Mouse (Mus musculus) E14TG2a.4 (cell line): ENCODE measurements around the gene Cacng8.

Experiments used
- H3K27me3 ChIP-seq: 2 replicates; pipeline ENCODE4 v1.6.1; 2014; ENCODE audit warnings: low read length, control low read depth; ENCODE audit not compliant: insufficient read depth
- H3K36me3 ChIP-seq: 2 replicates; pipeline ENCODE4 v1.6.1; 2014; ENCODE audit warnings: low read length, control low read depth; ENCODE audit not compliant: insufficient read depth
- H3K4me1 ChIP-seq: replicated peaks from 2 replicates; pipeline ENCODE4 v1.6.1; 2014; ENCODE audit warnings: low read depth, low read length, control low read depth
- H3K4me3 ChIP-seq: replicated peaks from 2 replicates; pipeline ENCODE4 v1.5.1; 2014; ENCODE audit warnings: mild to moderate bottlenecking, low read length
- H3K9me3 ChIP-seq: 2 replicates; pipeline ENCODE4 v1.6.1; 2014; ENCODE audit warnings: low read length, control low read depth
- CTCF ChIP-seq: conservative IDR thresholded peaks from 2 replicates; pipeline ENCODE4 v1.5.1; 2014; ENCODE audit warnings: low read length
- NANOG ChIP-seq: IDR thresholded peaks from 2 replicates; pipeline ENCODE4 v1.6.1; 2014; ENCODE audit warnings: borderline replicate concordance, low read length, mixed read lengths
- POU5F1 ChIP-seq: IDR thresholded peaks from 2 replicates; pipeline ENCODE4 v1.6.1; 2014; ENCODE audit warnings: low read length, borderline replicate concordance

Cacng8 gene

DNA sequence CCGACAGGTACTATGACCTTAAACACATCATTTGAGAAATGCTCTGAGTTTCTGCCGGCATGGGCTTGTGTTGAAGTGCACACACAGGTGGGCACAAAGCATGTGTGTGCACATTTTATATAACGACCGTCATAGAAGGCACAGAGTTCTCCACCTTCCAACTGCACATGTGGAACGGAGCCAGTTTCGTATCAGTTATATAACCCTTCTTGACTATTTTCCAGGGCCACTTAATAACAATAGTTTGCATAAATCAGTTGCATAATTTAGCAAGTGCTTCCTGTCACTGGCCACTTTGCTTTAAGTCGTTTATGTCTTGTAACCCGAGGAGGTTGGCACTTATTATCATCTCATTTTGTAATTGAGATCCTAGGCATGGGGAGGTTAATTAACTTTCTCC lies 16.7 kb upstream of the Cacng8 start:
- Histone ChIP-seq H3K4me1 (peaks cover 54% of the 10 kb centered on the region), H3K36me3 (no peaks in the 10 kb centered on the region), H3K4me3 (no peak overlapping the region), H3K9me3 (no peaks in the 10 kb centered on the region), H3K27me3 (no peaks in the 10 kb centered on the region)
- TF ChIP-seq CTCF (no peak), POU5F1 (no peak), NANOG (no peak)

- Histone ChIP-seq H3K27me3 (no peaks in the 10 kb centered on the region), H3K36me3 (no peaks in the 10 kb centered on the region), H3K4me3 (no peak overlapping the region), H3K9me3 (no peaks in the 10 kb centered on the region), H3K4me1 (peaks cover 24% of the 10 kb centered on the region)
- peak; percentile 83 for TF ChIP-seq CTCF
- TF ChIP-seq NANOG: no peak
Measured at GRCm38 (mm10) chr7:3376831-3377230, 13.7 kb upstream of the Cacng8 start.

DNA sequence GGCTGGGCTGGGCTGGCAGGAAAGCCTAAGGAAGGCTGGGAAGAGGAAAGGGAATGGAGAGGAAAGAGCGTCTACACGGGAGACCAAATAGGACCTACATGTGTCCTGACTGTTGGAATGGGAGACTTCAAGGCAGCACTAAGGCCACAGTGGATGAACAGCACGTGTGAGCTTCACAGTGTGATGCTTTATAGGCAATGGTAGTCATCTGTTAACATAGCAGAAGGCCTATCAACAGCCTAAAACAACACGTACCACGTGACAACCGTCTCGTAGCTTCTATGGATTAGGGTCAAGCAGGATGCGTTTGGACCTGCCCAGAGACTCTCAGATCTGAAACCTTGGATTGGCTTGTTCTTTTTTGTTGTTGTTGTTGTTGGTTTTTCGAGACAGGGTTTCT lies 8.4 kb upstream of the Cacng8 start:
- no peak overlapping the region for H3K4me3 ChIP-seq
- TF ChIP-seq POU5F1: no peak
- H3K4me1 ChIP-seq: no peaks in the 10 kb centered on the region

DNA sequence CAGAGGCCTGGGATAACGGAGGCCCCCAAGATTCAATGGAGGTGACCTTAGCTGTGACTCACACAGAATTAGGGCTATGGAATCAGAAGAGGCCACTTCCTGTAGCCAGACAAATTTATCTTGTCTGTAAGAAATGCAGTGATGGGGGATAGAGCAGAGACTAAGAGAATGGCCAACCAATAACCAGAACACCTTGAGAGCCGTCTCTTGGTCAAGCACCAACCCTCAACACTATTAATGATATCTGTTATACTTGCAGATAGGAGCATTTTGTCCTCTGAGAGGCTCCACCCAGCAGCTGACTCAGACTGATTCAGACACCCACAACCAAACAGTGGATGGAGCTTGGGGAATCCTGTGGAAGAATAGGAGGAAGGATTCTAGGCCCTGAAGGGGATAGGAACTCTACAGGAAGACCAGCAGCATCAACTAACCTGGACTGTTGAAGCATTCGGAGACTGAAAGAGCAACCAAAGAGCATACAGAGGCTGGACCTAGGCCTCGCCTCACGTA lies 5.6 kb upstream of the Cacng8 start:
- Histone ChIP-seq H3K27me3 (no peaks in the 10 kb centered on the region), H3K4me3 (no peak overlapping the region)

More for the DNA sequence above, 8.4 kb upstream of the Cacng8 start:
- Histone ChIP-seq H3K27me3 (no peaks in the 10 kb centered on the region), H3K9me3 (no peaks in the 10 kb centered on the region), H3K36me3 (no peaks in the 10 kb centered on the region)

GRCm38 (mm10) chr7:3386036-3386730 lies 4.3 kb upstream of the Cacng8 start:
- peaks cover 2% of the 10 kb centered on the region; the same call in 1 of the 2 replicates for H3K27me3 ChIP-seq
- no peaks in the 10 kb centered on the region for H3K9me3 ChIP-seq
- H3K4me1 ChIP-seq: peaks cover 24% of the 10 kb centered on the region
- no peak overlapping the region for H3K4me3 ChIP-seq
- TF ChIP-seq CTCF: no peak
- no peak for TF ChIP-seq NANOG
- no peak for TF ChIP-seq POU5F1
- H3K36me3 ChIP-seq: no peaks in the 10 kb centered on the region

More for the DNA sequence above, 5.6 kb upstream of the Cacng8 start:
- Histone ChIP-seq H3K4me1 (peaks cover 17% of the 10 kb centered on the region), H3K36me3 (no peaks in the 10 kb centered on the region), H3K9me3 (no peaks in the 10 kb centered on the region)
- TF ChIP-seq CTCF (no peak), NANOG (no peak), POU5F1 (no peak)

- Histone ChIP-seq H3K9me3 (no peaks in the 10 kb centered on the region), H3K27me3 (peaks cover 11% of the 10 kb centered on the region), H3K36me3 (no peaks in the 10 kb centered on the region), H3K4me1 (peaks cover 38% of the 10 kb centered on the region), H3K4me3 (no peak overlapping the region)
- TF ChIP-seq NANOG (no peak), CTCF (no peak), POU5F1 (no peak)
Measured at GRCm38 (mm10) chr7:3387761-3388160, 2.7 kb upstream of the Cacng8 start.

DNA sequence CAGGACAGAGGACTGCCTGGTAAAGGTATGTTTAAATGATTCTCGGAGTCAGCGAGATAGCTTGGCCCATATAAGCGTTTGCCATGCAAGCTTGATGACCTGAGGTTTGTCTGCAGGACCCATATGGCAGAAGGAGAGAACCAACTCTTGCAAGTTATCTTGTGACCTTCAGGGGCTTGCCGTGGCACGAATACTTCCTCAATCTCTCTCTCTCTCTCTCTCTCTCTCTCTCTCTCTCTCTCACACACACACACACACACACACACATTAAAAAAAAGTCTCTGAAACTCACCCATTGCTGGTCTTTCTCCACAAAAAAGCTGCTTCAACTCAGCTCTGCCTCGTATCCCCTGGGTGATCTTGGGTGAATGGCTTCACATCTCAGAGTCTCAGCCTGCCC lies 1.6 kb upstream of the Cacng8 start:
- Histone ChIP-seq H3K27me3 (peaks cover 19% of the 10 kb centered on the region), H3K9me3 (no peaks in the 10 kb centered on the region), H3K4me1 (peaks cover 45% of the 10 kb centered on the region), H3K4me3 (no peak overlapping the region), H3K36me3 (no peaks in the 10 kb centered on the region)
- TF ChIP-seq NANOG (no peak), CTCF (no peak), POU5F1 (no peak)

DNA sequence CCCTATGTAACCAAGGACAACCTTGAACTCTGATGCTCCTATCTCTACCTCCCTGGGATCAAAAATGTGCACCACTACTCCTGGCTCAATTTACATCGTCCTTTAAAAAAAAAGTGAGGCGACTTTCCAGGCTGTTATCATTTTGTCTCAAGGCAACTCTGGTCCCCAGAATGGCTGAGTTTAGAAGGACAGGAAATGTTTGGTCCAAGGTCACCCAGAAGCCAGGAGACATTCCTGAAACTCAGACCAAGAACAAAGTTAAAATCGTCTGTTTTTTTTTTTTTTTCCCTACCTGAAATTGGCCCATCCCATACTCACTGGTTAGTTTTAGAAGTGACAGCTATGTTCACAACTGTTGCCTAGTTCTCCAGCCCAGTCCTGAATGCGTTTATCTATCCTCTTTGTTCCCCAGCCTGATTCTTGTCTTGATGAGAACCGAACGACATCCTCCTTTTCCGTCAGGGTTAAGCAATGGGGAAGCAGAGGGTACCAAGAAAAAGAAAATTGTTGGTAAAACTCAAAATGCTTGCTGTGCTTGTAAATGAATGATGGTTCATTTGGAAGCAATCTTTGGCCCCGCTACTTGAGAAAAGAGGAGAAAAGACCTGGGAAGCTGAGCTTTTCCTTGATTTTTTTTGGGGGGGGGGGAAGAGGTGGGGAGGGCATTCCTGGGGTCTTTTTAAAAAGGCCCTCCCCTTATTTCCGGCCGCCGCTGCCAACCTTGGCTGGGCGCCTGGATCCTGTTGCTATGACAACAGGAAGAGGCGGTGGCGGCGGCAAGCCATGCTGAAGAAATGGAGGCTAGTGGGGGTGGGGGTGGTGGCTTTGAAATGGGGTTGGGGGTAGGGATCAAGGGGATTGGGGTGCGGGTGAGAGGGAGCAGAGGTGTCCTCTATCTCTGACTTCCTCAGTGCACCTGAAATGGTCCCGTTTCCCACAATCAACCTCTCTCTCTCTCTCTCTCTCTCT lies 755 bp upstream of the Cacng8 start:
- TF ChIP-seq CTCF (no peak), POU5F1 (no peak), NANOG (no peak)
- Histone ChIP-seq H3K27me3 (peaks cover 19% of the 10 kb centered on the region), H3K36me3 (no peaks in the 10 kb centered on the region), H3K9me3 (no peaks in the 10 kb centered on the region), H3K4me1 (peaks cover 52% of the 10 kb centered on the region), H3K4me3 (0 out of 2 replicates have a peak overlapping the region, but pooled peaks have one; percentile 29)
